Mouse (Mus musculus) layer of hippocampus, adult 6 months (tissue): ENCODE results near the gene Adcy5. TPM values are rescaled to one million over a fixed set of nuclear protein-coding genes. Genes with fewer than 3 reads are reported as not detected.

ENCODE experiments used
- long read RNA-seq, 2 experiments: library from polyadenylated mRNA; unstranded; transcript quantifications; one replicate each; pipeline ENCODE4 v2.0.0; 2019 to 2020
- polyA plus RNA-seq: library from polyadenylated mRNA; unstranded; fragments of <200 nt; fragmentation: Nextera tagmentation; gene quantifications from 2 replicates; pipeline ENCODE4 v1.2.3, GENCODE M21; 2021

Adcy5 gene
- polyA plus RNA-seq, result 7.9 and 9.6 TPM in 2 replicates
- long read RNA-seq, experiment 1, full-length matches to known transcripts, result 4 of 40 reads
- long read RNA-seq, experiment 1, partial matches to known transcripts, result 20 of 40 reads
- long read RNA-seq, experiment 1, other reads (novel, unspliced or antisense), result 16 of 40 reads
- long read RNA-seq, experiment 2, full-length matches to known transcripts, result 48 of 110 reads
- long read RNA-seq, experiment 2, partial matches to known transcripts, result 54 of 110 reads
- long read RNA-seq, experiment 2, other reads (novel, unspliced or antisense), result 8 of 110 reads

DNA sequence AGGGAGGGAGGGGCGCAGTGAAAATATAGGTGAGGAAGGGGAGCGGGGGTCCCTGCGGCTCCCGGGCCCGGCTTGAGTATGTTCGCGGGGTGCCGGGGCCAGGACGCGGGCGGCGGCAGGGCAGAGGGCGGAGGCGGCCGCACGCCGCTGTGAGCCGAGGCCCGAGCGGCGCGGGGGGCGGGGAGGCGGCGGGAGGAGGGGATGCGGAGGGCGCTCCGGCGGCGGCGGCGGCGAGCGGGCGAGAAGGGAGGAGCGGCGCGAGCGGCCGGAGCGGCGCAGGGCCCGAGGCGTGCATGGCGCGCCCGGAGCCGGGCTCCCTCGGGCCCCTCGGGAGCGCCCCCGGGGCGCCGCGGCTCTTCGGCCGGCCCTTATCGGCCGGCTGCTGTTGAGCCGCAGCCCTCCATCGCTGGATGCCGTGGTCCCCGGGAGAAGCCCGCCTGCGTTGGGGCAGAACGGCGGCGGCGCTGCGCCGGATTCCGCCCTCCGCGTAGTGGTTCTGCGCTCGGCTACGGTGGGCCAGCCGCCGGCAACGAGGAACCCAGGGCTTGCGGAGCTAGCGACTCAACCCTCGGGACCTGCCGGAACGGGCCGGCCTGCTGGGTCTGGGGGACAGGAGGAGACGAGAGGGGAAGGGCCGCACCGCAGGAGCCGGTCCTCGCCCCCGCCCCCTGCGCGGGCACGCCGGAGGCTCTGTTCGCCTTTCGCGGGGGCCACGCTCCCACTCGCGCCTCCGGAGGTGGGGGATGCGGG lies at the start of gene Adcy5:
Gene Adcy5 (plus strand): TSS at position 237 of the 750 bp plus-strand sequence.

Other genes with a start within 250 kb of the Adcy5 start
- 126 and 152 TPM in 2 replicates for gene Hacd2, start 132.4 kb upstream of the Adcy5 start, polyA plus RNA-seq
- 18.6 and 18.7 TPM in 2 replicates for gene Sec22a, start 209.0 kb downstream of the Adcy5 start, polyA plus RNA-seq